ENCODE assay signal across 15 mouse cellular contexts in the genomic region with DNA sequence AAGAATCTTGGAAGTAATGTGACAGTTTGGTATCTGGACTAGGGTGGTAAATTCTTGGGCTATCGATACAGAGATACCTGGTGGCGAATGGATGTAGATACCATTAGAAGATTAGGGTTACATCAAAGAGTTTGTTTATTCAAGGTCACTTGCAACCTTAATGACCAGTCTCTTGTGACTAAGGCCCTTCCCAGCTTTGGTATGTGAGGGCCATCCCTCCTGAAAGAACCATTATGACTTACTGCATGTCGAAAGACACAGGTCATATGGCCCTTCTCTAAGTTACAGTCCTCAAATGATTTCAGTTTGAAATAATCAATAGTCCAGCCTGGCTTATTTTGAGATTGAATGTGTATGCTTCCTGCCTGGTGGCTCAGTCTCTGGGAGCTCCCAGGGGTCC. TPM values are rescaled to one million over a fixed set of nuclear protein-coding genes. Genes with fewer than 3 reads are reported as not detected.
"Had no signal": no experiment of that assay in that cellular context is flagged by ENCODE, and none has a peak within 500 bp of the region (broad histone marks: within the 10 kb centered on the region; RNA-seq: fewer than 3 reads in every experiment).

No protein-coding gene starts in this region.

- H3K4me3 ChIP-seq: embryonic facial prominence, embryonic 10.5 days; embryonic facial prominence, embryonic 12.5 days; embryonic facial prominence, embryonic 13.5 days; embryonic facial prominence, embryonic 15.5 days; erythroblast, embryonic 14.5 days; forebrain, embryonic 10.5 days; forebrain, embryonic 12.5 days; forebrain, embryonic 13.5 days; gastrocnemius, adult 2 months; heart, adult 2 months had no signal

- H3K4me1 ChIP-seq: embryonic facial prominence, embryonic 12.5 days; embryonic facial prominence, embryonic 13.5 days; embryonic facial prominence, embryonic 15.5 days; forebrain, embryonic 12.5 days; forebrain, embryonic 13.5 days had no signal

- H3K36me3 ChIP-seq: embryonic facial prominence, embryonic 10.5 days; embryonic facial prominence, embryonic 12.5 days; embryonic facial prominence, embryonic 13.5 days; embryonic facial prominence, embryonic 15.5 days; forebrain, embryonic 10.5 days; forebrain, embryonic 12.5 days had no signal

- ATAC-seq: forebrain, embryonic 13.5 days; forebrain, embryonic 14.5 days; forebrain, embryonic 16.5 days; forebrain, postnatal 0 days had no signal

- H3K9ac ChIP-seq: embryonic facial prominence, embryonic 12.5 days; embryonic facial prominence, embryonic 13.5 days; embryonic facial prominence, embryonic 15.5 days; forebrain, embryonic 12.5 days; forebrain, embryonic 13.5 days; forebrain, postnatal 0 days had no signal

- H3K27ac ChIP-seq: embryonic facial prominence, embryonic 10.5 days; embryonic facial prominence, embryonic 12.5 days; embryonic facial prominence, embryonic 13.5 days; embryonic facial prominence, embryonic 15.5 days; forebrain, embryonic 10.5 days; forebrain, embryonic 12.5 days; forebrain, embryonic 13.5 days; gastrocnemius, adult 2 months; heart, adult 2 months had no signal

- H3K9me3 ChIP-seq: embryonic facial prominence, embryonic 10.5 days; embryonic facial prominence, embryonic 12.5 days; embryonic facial prominence, embryonic 13.5 days; embryonic facial prominence, embryonic 15.5 days; forebrain, embryonic 10.5 days; forebrain, embryonic 12.5 days; forebrain, embryonic 13.5 days had no signal

- H3K27me3 ChIP-seq: forebrain, embryonic 12.5 days; forebrain, embryonic 13.5 days had no signal

- H3K4me2 ChIP-seq: embryonic facial prominence, embryonic 12.5 days; embryonic facial prominence, embryonic 13.5 days; embryonic facial prominence, embryonic 15.5 days; forebrain, embryonic 12.5 days; forebrain, embryonic 13.5 days had no signal

RNA-seq across cellular contexts. Expression of a gene that starts 5.4 kb away (rescaled TPM):
- polyA plus RNA-seq: embryonic facial prominence, embryonic 11.5 days; embryonic facial prominence, embryonic 13.5 days; erythroblast, embryonic 14.5 days; forebrain, embryonic 11.5 days; forebrain, embryonic 12.5 days; forebrain, embryonic 13.5 days had no signal
